Mouse (Mus musculus): ENCODE measurements around the gene Mfsd4b2.

- TF ChIP-seq GATA1 (IDR thresholded peaks at IDR 0.05; ENCODE audit: low read length) = no peak
- no peak for TF ChIP-seq TAL1 (IDR thresholded peaks at IDR 0.05; ENCODE audit: low read length)
These were observed 33.7 kb upstream of the Mfsd4b2 start for GRCm38 (mm10) chr10:39960441-39960822.

Data from erythroblast, embryonic 14.5 days (primary cell).